Mouse (Mus musculus) bone marrow macrophage, adult 2 months (primary cell): Measurements from ENCODE around the gene Map3k5. TPM values are rescaled to one million over a fixed set of nuclear protein-coding genes. Genes with fewer than 3 reads are reported as not detected.

Experiments used
- H3K27ac ChIP-seq: 2 replicates; pipeline ENCODE4 v1.5.1; 2012; ENCODE audit warnings: low read depth, low read length; ENCODE audit not compliant: insufficient read depth
- H3K4me1 ChIP-seq: 2 replicates; pipeline ENCODE4 v1.6.1; 2012; ENCODE audit warnings: low read length; ENCODE audit not compliant: control insufficient read depth, insufficient read depth
- H3K4me3 ChIP-seq: 2 replicates; pipeline ENCODE4 v1.5.1; 2012; ENCODE audit warnings: mild to moderate bottlenecking, low read length, moderate library complexity; ENCODE audit not compliant: insufficient read depth
- CTCF ChIP-seq: IDR thresholded peaks from 2 replicates; pipeline ENCODE4 v1.5.1; 2012; ENCODE audit warnings: low read depth, mild to moderate bottlenecking, low read length, moderate library complexity
- POLR2A ChIP-seq: IDR thresholded peaks from 2 replicates; pipeline ENCODE4 v1.6.1; 2012; ENCODE audit warnings: mild to moderate bottlenecking, low read depth, low read length, borderline replicate concordance
- polyA plus RNA-seq: library from polyadenylated mRNA; stranded (reverse); fragments of >200 nt; gene quantifications from 2 replicates; pipeline ENCODE4 v1.2.4, GENCODE M21; 2012; ENCODE audit not compliant: missing spikeins, insufficient read depth, insufficient read length

Gene Map3k5
- polyA plus RNA-seq, 1 experiment = 22.0 TPM

- H3K27ac ChIP-seq = no peak overlapping the region
- peaks cover 19% of the 10 kb centered on the region for H3K4me1 ChIP-seq
- TF ChIP-seq CTCF (no peak), POLR2A (no peak)
- no peak overlapping the region for H3K4me3 ChIP-seq
Observed at GRCm38 (mm10) chr10:20039531-20039930, 105.3 kb downstream of the Map3k5 start.

GRCm38 (mm10) chr10:20040116-20040515 is 105.8 kb downstream of the Map3k5 start:
- no peak overlapping the region for H3K27ac ChIP-seq
- H3K4me1 ChIP-seq = peaks cover 19% of the 10 kb centered on the region
- no peak for TF ChIP-seq CTCF
- TF ChIP-seq POLR2A = no peak
- H3K4me3 ChIP-seq = no peak overlapping the region

- no peak for TF ChIP-seq CTCF
- no peak for TF ChIP-seq POLR2A
- Histone ChIP-seq H3K4me3 (peak overlapping the region; percentile 31; the same call in 1 of the 2 replicates), H3K4me1 (peaks cover 20% of the 10 kb centered on the region), H3K27ac (no peak overlapping the region)
Observed at GRCm38 (mm10) chr10:20040677-20041076, 106.4 kb downstream of the Map3k5 start.

GRCm38 (mm10) chr10:20042081-20042480 is 107.8 kb downstream of the Map3k5 start:
- Histone ChIP-seq H3K27ac (no peak overlapping the region), H3K4me3 (no peak overlapping the region), H3K4me1 (peaks cover 24% of the 10 kb centered on the region)
- TF ChIP-seq POLR2A = no peak
- TF ChIP-seq CTCF = no peak

GRCm38 (mm10) chr10:20044051-20044450 is 109.8 kb downstream of the Map3k5 start:
- peaks cover 20% of the 10 kb centered on the region for H3K4me1 ChIP-seq
- H3K4me3 ChIP-seq = no peak overlapping the region
- no peak overlapping the region for H3K27ac ChIP-seq
- TF ChIP-seq POLR2A = no peak
- no peak for TF ChIP-seq CTCF

GRCm38 (mm10) chr10:20045733-20046495 is 111.6 kb downstream of the Map3k5 start:
- no peak overlapping the region for H3K4me3 ChIP-seq
- peaks cover 12% of the 10 kb centered on the region for H3K4me1 ChIP-seq
- H3K27ac ChIP-seq = no peak overlapping the region
- TF ChIP-seq POLR2A = no peak

- Histone ChIP-seq H3K27ac (no peak overlapping the region), H3K4me3 (no peak overlapping the region), H3K4me1 (peaks cover 46% of the 10 kb centered on the region)
- TF ChIP-seq CTCF (no peak), POLR2A (no peak)
Observed at GRCm38 (mm10) chr10:20056859-20057644, 122.8 kb downstream of the Map3k5 start.

- no peak overlapping the region for H3K4me3 ChIP-seq
- peak overlapping the region; percentile 82 for H3K27ac ChIP-seq
- no peak for TF ChIP-seq POLR2A
- TF ChIP-seq CTCF = no peak
- H3K4me1 ChIP-seq = peaks cover 46% of the 10 kb centered on the region
Observed at GRCm38 (mm10) chr10:20058031-20058430, 123.8 kb downstream of the Map3k5 start.

GRCm38 (mm10) chr10:20058841-20059240 is 124.6 kb downstream of the Map3k5 start:
- Histone ChIP-seq H3K27ac (peak overlapping the region; percentile 82), H3K4me1 (peaks cover 46% of the 10 kb centered on the region)

More at GRCm38 (mm10) chr10:20058841-20059240, 124.6 kb downstream of the Map3k5 start:
- TF ChIP-seq CTCF (no peak), POLR2A (no peak)
- H3K4me3 ChIP-seq = no peak overlapping the region
